Mouse (Mus musculus) left cerebral cortex, postnatal 14 days (tissue): Measurements from ENCODE around the gene Gm49333. TPM values are rescaled to one million over a fixed set of nuclear protein-coding genes. Genes with fewer than 3 reads are reported as not detected.
A peak's percentile ranks its signal among the peaks of the same experiment; 100 is the strongest.

ENCODE experiments used
- DNase-seq, 2 experiments: peaks; one replicate each; pipeline ENCODE4 v3.0.0; 2021 to 2022; ENCODE audit warnings: low spot score in 2 of 2, mixed read lengths in 1 of 2
- intact Hi-C: fragments of 180-260 bp; cut with DNase I; formaldehyde crosslinking; loops from one replicate; pipeline ENCODE4 v1.15.1; 2025
- long read RNA-seq, 2 experiments: library from polyadenylated mRNA; stranded (forward); transcript quantifications; one replicate each; pipeline ENCODE4 v2.0.0; 2021
- total RNA-seq, 2 experiments: library from RNA; stranded (reverse); gene quantifications; 2 replicates each; pipeline ENCODE4 v1.2.3; 2021

Gm49333 gene
- total RNA-seq, result under 1 TPM in 1 of 2 experiments, not detected in 1; 0.34 TPM
- long read RNA-seq, experiment 1, partial matches to known transcripts, result 0 of 5 reads
- long read RNA-seq, experiment 1, other reads (novel, unspliced or antisense), result 5 of 5 reads
- long read RNA-seq, experiment 2, partial matches to known transcripts, result 0 of 5 reads
- long read RNA-seq, experiment 2, other reads (novel, unspliced or antisense), result 5 of 5 reads

GRCm38 (mm10) chr16:20611357-20612227 lies at the start of gene Gm49333, which contains the start of the genes Eef1akmt4 and Alg3:
Gm49333 (plus strand) TSS chr16:20611610.
Eef1akmt4 (plus strand) TSS chr16:20611593.
Alg3 (minus strand) TSS chr16:20611735.
- peak; percentile 77 to 88 for DNase-seq
- intact Hi-C loops, result loop anchor here (5.0 kb wide), 1 partner anchor 41 kb away; the partner anchor contains the start of gene Psmd2

GRCm38 (mm10) chr16:20565075-20565474 lies 46.3 kb upstream of the Gm49333 start:
- intact Hi-C loops, result no loop called here
- DNase-seq, result no peak

- intact Hi-C loops, result no loop called here
- DNase-seq, result peak; percentile 51 to 57
Observed at GRCm38 (mm10) chr16:20589366-20589938, 22.0 kb upstream of the Gm49333 start, which contains the start of gene Vwa5b2. Vwa5b2 (plus strand) TSS chr16:20589471.

GRCm38 (mm10) chr16:20589939-20590679 lies 21.3 kb upstream of the Gm49333 start:
- intact Hi-C loops, result no loop called here
- DNase-seq, result peak; percentile 53 to 69

GRCm38 (mm10) chr16:20590680-20591038 lies 20.8 kb upstream of the Gm49333 start:
- DNase-seq, result no peak
- intact Hi-C loops, result no loop called here

GRCm38 (mm10) chr16:20591076-20591705 lies 20.2 kb upstream of the Gm49333 start:
- no peak for DNase-seq
- intact Hi-C loops, result no loop called here

- DNase-seq, result no peak
- intact Hi-C loops, result no loop called here
Observed at GRCm38 (mm10) chr16:20595060-20595673, 16.2 kb upstream of the Gm49333 start.

- intact Hi-C loops, result no loop called here
- no peak for DNase-seq
Observed at GRCm38 (mm10) chr16:20595737-20596136, 15.7 kb upstream of the Gm49333 start.

GRCm38 (mm10) chr16:20596687-20597441 lies 14.5 kb upstream of the Gm49333 start:
- intact Hi-C loops, result no loop called here
- DNase-seq, result no peak

- intact Hi-C loops, result no loop called here
- no peak for DNase-seq
Observed at GRCm38 (mm10) chr16:20600511-20600910, 10.9 kb upstream of the Gm49333 start.

GRCm38 (mm10) chr16:20604705-20605104 lies 6.7 kb upstream of the Gm49333 start:
- intact Hi-C loops, result no loop called here
- no peak for DNase-seq

- intact Hi-C loops, result loop anchor here (5.0 kb wide), 1 partner anchor 42 kb away; the partner anchor contains the start of gene Psmd2
- DNase-seq, result peak; percentile 78 to 80
Observed at GRCm38 (mm10) chr16:20610501-20611356, 681 bp upstream of the Gm49333 start.

- intact Hi-C loops, result no loop called here
- no peak for DNase-seq
Observed at GRCm38 (mm10) chr16:20619541-20620398, 8.4 kb downstream of the Gm49333 start.

- intact Hi-C loops, result no loop called here
- no peak for DNase-seq
Observed at GRCm38 (mm10) chr16:20620399-20620735, 9.0 kb downstream of the Gm49333 start.

GRCm38 (mm10) chr16:20620751-20621190 lies 9.4 kb downstream of the Gm49333 start:
- DNase-seq, result no peak
- intact Hi-C loops, result no loop called here
